Mouse (Mus musculus): Measurements from ENCODE around the gene Cfap61. TPM values are rescaled to one million over a fixed set of nuclear protein-coding genes. Genes with fewer than 3 reads are reported as not detected.

The Cfap61 gene
- polyA plus RNA-seq, 1 experiment from 2014 or later = not detected

- Histone ChIP-seq H3K27me3 (ENCODE audit: control insufficient read depth, insufficient read depth, low read depth, low read length) (no peaks in the 10 kb centered on the region), H3K36me3 (ENCODE audit: control insufficient read depth, insufficient read depth) (no peaks in the 10 kb centered on the region), H3K9ac (ENCODE audit: low read depth, low read length) (no peak overlapping the region), H3K27ac (ENCODE audit: low read length) (no peak overlapping the region), H3K4me3 (ENCODE audit: low read depth, low read length) (no peak overlapping the region), H3K4me1 (ENCODE audit: control insufficient read depth, low read depth, low read length) (no peaks in the 10 kb centered on the region), H3K4me2 (ENCODE audit: low read depth, low read length) (no peak overlapping the region), H3K9me3 (replicated peaks; ENCODE audit: control insufficient read depth, low read length) (no peaks in the 10 kb centered on the region)
- WGBS (ENCODE audit: insufficient replicate concordance) = 72% methylated on average over 6 of the region's 6 CpGs
- no peak for ATAC-seq (ENCODE audit: low read depth)
Measured at GRCm38 (mm10) chr2:145958097-145958496, 23.5 kb downstream of the Cfap61 start.

GRCm38 (mm10) chr2:145958551-145958950 lies 24.0 kb downstream of the Cfap61 start:
- H3K4me2 ChIP-seq (ENCODE audit: low read depth, low read length) = no peak overlapping the region
- H3K9ac ChIP-seq (ENCODE audit: low read depth, low read length) = no peak overlapping the region
- H3K4me1 ChIP-seq (ENCODE audit: control insufficient read depth, low read depth, low read length) = no peaks in the 10 kb centered on the region
- H3K27me3 ChIP-seq (ENCODE audit: control insufficient read depth, insufficient read depth, low read depth, low read length) = no peaks in the 10 kb centered on the region
- H3K36me3 ChIP-seq (ENCODE audit: control insufficient read depth, insufficient read depth) = no peaks in the 10 kb centered on the region
- no peak for ATAC-seq (ENCODE audit: low read depth)
- H3K4me3 ChIP-seq (ENCODE audit: low read depth, low read length) = no peak overlapping the region
- WGBS (ENCODE audit: insufficient replicate concordance) = 71% methylated on average over 7 of the region's 7 CpGs
- no peaks in the 10 kb centered on the region for H3K9me3 ChIP-seq (replicated peaks; ENCODE audit: control insufficient read depth, low read length)
- H3K27ac ChIP-seq (ENCODE audit: low read length) = no peak overlapping the region

- H3K4me2 ChIP-seq (ENCODE audit: low read depth, low read length) = no peak overlapping the region
- no peaks in the 10 kb centered on the region for H3K36me3 ChIP-seq (ENCODE audit: control insufficient read depth, insufficient read depth)
- WGBS (ENCODE audit: insufficient replicate concordance) = 67% methylated on average over 5 of the region's 5 CpGs
- H3K27me3 ChIP-seq (ENCODE audit: control insufficient read depth, insufficient read depth, low read depth, low read length) = no peaks in the 10 kb centered on the region
- H3K4me1 ChIP-seq (ENCODE audit: control insufficient read depth, low read depth, low read length) = no peaks in the 10 kb centered on the region
- no peak overlapping the region for H3K9ac ChIP-seq (ENCODE audit: low read depth, low read length)
- H3K9me3 ChIP-seq (replicated peaks; ENCODE audit: control insufficient read depth, low read length) = no peaks in the 10 kb centered on the region
- ATAC-seq (ENCODE audit: low read depth) = no peak
- H3K4me3 ChIP-seq (ENCODE audit: low read depth, low read length) = no peak overlapping the region
- H3K27ac ChIP-seq (ENCODE audit: low read length) = no peak overlapping the region
Measured at GRCm38 (mm10) chr2:145961861-145962260, 27.3 kb downstream of the Cfap61 start.

- H3K4me1 ChIP-seq (ENCODE audit: control insufficient read depth, low read depth, low read length) = no peaks in the 10 kb centered on the region
- no peak overlapping the region for H3K9ac ChIP-seq (ENCODE audit: low read depth, low read length)
- H3K4me3 ChIP-seq (ENCODE audit: low read depth, low read length) = no peak overlapping the region
- H3K36me3 ChIP-seq (ENCODE audit: control insufficient read depth, insufficient read depth) = no peaks in the 10 kb centered on the region
- WGBS (ENCODE audit: insufficient replicate concordance) = 66% methylated on average over 12 of the region's 12 CpGs
- H3K27ac ChIP-seq (ENCODE audit: low read length) = no peak overlapping the region
- H3K4me2 ChIP-seq (ENCODE audit: low read depth, low read length) = no peak overlapping the region
- no peaks in the 10 kb centered on the region for H3K9me3 ChIP-seq (replicated peaks; ENCODE audit: control insufficient read depth, low read length)
- ATAC-seq (ENCODE audit: low read depth) = no peak
- no peaks in the 10 kb centered on the region for H3K27me3 ChIP-seq (ENCODE audit: control insufficient read depth, insufficient read depth, low read depth, low read length)
Measured at GRCm38 (mm10) chr2:145970751-145971150, 36.2 kb downstream of the Cfap61 start.

GRCm38 (mm10) chr2:145971237-145972010 lies 36.8 kb downstream of the Cfap61 start:
- Histone ChIP-seq H3K4me2 (ENCODE audit: low read depth, low read length) (no peak overlapping the region), H3K36me3 (ENCODE audit: control insufficient read depth, insufficient read depth) (no peaks in the 10 kb centered on the region), H3K4me1 (ENCODE audit: control insufficient read depth, low read depth, low read length) (no peaks in the 10 kb centered on the region), H3K9me3 (replicated peaks; ENCODE audit: control insufficient read depth, low read length) (no peaks in the 10 kb centered on the region), H3K4me3 (ENCODE audit: low read depth, low read length) (no peak overlapping the region), H3K27ac (ENCODE audit: low read length) (no peak overlapping the region), H3K27me3 (ENCODE audit: control insufficient read depth, insufficient read depth, low read depth, low read length) (no peaks in the 10 kb centered on the region), H3K9ac (ENCODE audit: low read depth, low read length) (no peak overlapping the region)
- ATAC-seq (ENCODE audit: low read depth) = no peak
- 82% methylated on average over 20 of the region's 20 CpGs for WGBS (ENCODE audit: insufficient replicate concordance)

GRCm38 (mm10) chr2:145972571-145972970 lies 38.0 kb downstream of the Cfap61 start:
- H3K36me3 ChIP-seq (ENCODE audit: control insufficient read depth, insufficient read depth) = no peaks in the 10 kb centered on the region
- H3K4me1 ChIP-seq (ENCODE audit: control insufficient read depth, low read depth, low read length) = no peaks in the 10 kb centered on the region
- H3K27me3 ChIP-seq (ENCODE audit: control insufficient read depth, insufficient read depth, low read depth, low read length) = no peaks in the 10 kb centered on the region
- no peak overlapping the region for H3K9ac ChIP-seq (ENCODE audit: low read depth, low read length)
- no peak overlapping the region for H3K27ac ChIP-seq (ENCODE audit: low read length)
- no peak overlapping the region for H3K4me2 ChIP-seq (ENCODE audit: low read depth, low read length)
- no peak overlapping the region for H3K4me3 ChIP-seq (ENCODE audit: low read depth, low read length)
- no peaks in the 10 kb centered on the region for H3K9me3 ChIP-seq (replicated peaks; ENCODE audit: control insufficient read depth, low read length)
- no peak for ATAC-seq (ENCODE audit: low read depth)
- WGBS (ENCODE audit: insufficient replicate concordance) = 81% methylated on average over 4 of the region's 4 CpGs

GRCm38 (mm10) chr2:145979616-145980015 lies 45.0 kb downstream of the Cfap61 start:
- 59% methylated on average over 4 of the region's 4 CpGs for WGBS (ENCODE audit: insufficient replicate concordance)
- no peaks in the 10 kb centered on the region for H3K9me3 ChIP-seq (replicated peaks; ENCODE audit: control insufficient read depth, low read length)
- ATAC-seq (ENCODE audit: low read depth) = no peak
- H3K27ac ChIP-seq (ENCODE audit: low read length) = no peak overlapping the region
- H3K4me1 ChIP-seq (ENCODE audit: control insufficient read depth, low read depth, low read length) = no peaks in the 10 kb centered on the region
- no peaks in the 10 kb centered on the region for H3K36me3 ChIP-seq (ENCODE audit: control insufficient read depth, insufficient read depth)
- no peak overlapping the region for H3K4me2 ChIP-seq (ENCODE audit: low read depth, low read length)
- no peak overlapping the region for H3K9ac ChIP-seq (ENCODE audit: low read depth, low read length)
- H3K4me3 ChIP-seq (ENCODE audit: low read depth, low read length) = no peak overlapping the region
- H3K27me3 ChIP-seq (ENCODE audit: control insufficient read depth, insufficient read depth, low read depth, low read length) = no peaks in the 10 kb centered on the region

GRCm38 (mm10) chr2:145980881-145981280 lies 46.3 kb downstream of the Cfap61 start:
- Histone ChIP-seq H3K4me3 (ENCODE audit: low read depth, low read length) (no peak overlapping the region), H3K27me3 (ENCODE audit: control insufficient read depth, insufficient read depth, low read depth, low read length) (no peaks in the 10 kb centered on the region), H3K4me2 (ENCODE audit: low read depth, low read length) (no peak overlapping the region), H3K27ac (ENCODE audit: low read length) (no peak overlapping the region), H3K9me3 (replicated peaks; ENCODE audit: control insufficient read depth, low read length) (no peaks in the 10 kb centered on the region), H3K9ac (ENCODE audit: low read depth, low read length) (no peak overlapping the region), H3K4me1 (ENCODE audit: control insufficient read depth, low read depth, low read length) (no peaks in the 10 kb centered on the region), H3K36me3 (ENCODE audit: control insufficient read depth, insufficient read depth) (no peaks in the 10 kb centered on the region)
- no peak for ATAC-seq (ENCODE audit: low read depth)
- 54% methylated on average over 9 of the region's 9 CpGs for WGBS (ENCODE audit: insufficient replicate concordance)

GRCm38 (mm10) chr2:145981699-145982112 lies 47.1 kb downstream of the Cfap61 start:
- 56% methylated on average over 6 of the region's 6 CpGs for WGBS (ENCODE audit: insufficient replicate concordance)

More at GRCm38 (mm10) chr2:145981699-145982112, 47.1 kb downstream of the Cfap61 start:
- H3K4me2 ChIP-seq (ENCODE audit: low read depth, low read length) = no peak overlapping the region
- no peaks in the 10 kb centered on the region for H3K9me3 ChIP-seq (replicated peaks; ENCODE audit: control insufficient read depth, low read length)
- no peak overlapping the region for H3K4me3 ChIP-seq (ENCODE audit: low read depth, low read length)
- H3K36me3 ChIP-seq (ENCODE audit: control insufficient read depth, insufficient read depth) = no peaks in the 10 kb centered on the region
- H3K27ac ChIP-seq (ENCODE audit: low read length) = no peak overlapping the region
- no peak overlapping the region for H3K9ac ChIP-seq (ENCODE audit: low read depth, low read length)
- ATAC-seq (ENCODE audit: low read depth) = no peak
- no peaks in the 10 kb centered on the region for H3K4me1 ChIP-seq (ENCODE audit: control insufficient read depth, low read depth, low read length)
- H3K27me3 ChIP-seq (ENCODE audit: control insufficient read depth, insufficient read depth, low read depth, low read length) = no peaks in the 10 kb centered on the region
